Mouse (Mus musculus): ENCODE results near the gene Gm10320.

DNA sequence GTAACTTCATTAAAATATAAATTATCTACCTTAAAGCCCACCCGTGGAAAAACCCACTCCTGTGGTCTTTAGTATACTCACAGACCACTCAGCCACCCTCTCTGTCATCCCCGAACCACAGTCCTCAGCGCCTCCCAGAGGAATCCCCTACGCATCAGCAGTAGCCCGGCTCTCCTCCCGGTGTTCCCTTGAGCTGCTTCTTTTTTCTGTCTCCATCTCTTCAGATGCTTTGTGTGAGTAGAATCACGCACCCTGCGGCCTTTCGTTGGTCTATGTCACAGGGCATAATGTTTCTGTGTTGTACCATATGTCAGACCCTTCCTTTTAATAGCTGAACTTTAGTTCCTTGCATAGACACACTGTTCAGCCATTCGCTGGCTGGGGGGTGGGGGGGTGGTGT is 36.2 kb downstream of the Gm10320 start:
- no peak for TF ChIP-seq CTCF (IDR thresholded peaks at IDR 0.05; ENCODE audit: low read depth, low read length)
- TF ChIP-seq GATA1 (IDR thresholded peaks at IDR 0.05; ENCODE audit: borderline replicate concordance, low read length), result no peak
- TF ChIP-seq POLR2AphosphoS5 (IDR thresholded peaks at IDR 0.05; ENCODE audit: insufficient replicate concordance, low read depth, low read length), result no peak
